Mouse (Mus musculus) C2C12 (cell line): ENCODE measurements at regions not wholly inside any gene's neighbourhood (a gene's known extent, or its start where the extent isn't known, plus 50 kb on each side); places are given as distances from the start of the nearest gene placed in this dataset.

ENCODE experiments used
- CTCF ChIP-seq: IDR thresholded peaks from one replicate; pipeline ENCODE4 v1.5.1; 2011; ENCODE audit not compliant: control insufficient read depth, insufficient read depth, insufficient read length
- MAX ChIP-seq: IDR thresholded peaks from one replicate; pipeline ENCODE4 v1.6.1; 2011; ENCODE audit warnings: mild to moderate bottlenecking, control low read depth
- USF1 ChIP-seq: IDR thresholded peaks from one replicate; pipeline ENCODE4 v1.6.1; 2011; ENCODE audit warnings: low read depth, mild to moderate bottlenecking, control low read depth, moderate library complexity

- TF ChIP-seq CTCF = no peak
- no peak for TF ChIP-seq MAX
- TF ChIP-seq USF1 = no peak
Measured at GRCm38 (mm10) chr4:28377087-28377486, 435.8 kb upstream of the Epha7 start.
